8 mouse cellular contexts compared by ENCODE assay signal in the genomic region with DNA sequence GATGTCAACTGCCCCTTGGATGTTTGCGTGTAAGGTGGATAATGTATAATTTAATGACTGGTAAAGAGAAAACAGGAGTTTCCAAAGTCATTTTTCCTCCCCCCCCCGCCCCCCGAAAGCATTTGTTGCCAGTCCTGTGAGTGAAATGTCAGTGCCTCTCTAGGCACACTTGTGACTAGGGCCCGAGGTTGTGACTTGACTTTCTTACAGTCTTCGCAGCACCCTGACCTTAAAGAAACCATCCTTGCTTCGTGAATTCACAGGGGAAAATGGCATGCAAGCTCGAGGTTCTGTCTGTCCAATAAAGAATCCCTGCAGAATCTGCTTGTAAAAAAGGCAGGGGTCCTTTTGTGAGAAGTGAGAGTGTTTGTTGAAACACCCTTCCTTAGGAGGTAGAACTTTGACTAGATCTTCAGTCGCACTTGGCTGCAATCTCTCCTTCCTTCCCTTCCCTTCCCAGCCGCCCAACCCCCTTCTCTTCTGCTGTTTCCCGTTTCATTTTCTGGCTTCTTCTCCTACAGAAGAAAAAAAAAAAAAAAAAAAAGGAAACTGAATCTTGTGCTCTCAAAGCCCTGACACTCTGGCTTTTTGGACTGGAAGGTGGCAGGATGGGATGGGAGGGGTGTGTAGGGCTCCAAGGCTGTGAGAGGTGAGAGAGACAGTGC. TPM values are rescaled to one million over a fixed set of nuclear protein-coding genes. Genes with fewer than 3 reads are reported as not detected.
DNase-seq lines count a peak whose midpoint lies in the region; ATAC-seq and TF ChIP-seq lines count a peak whose summit lies in the region.

No protein-coding gene starts in this region.

- no peak for TF ChIP-seq EP300 in liver, postnatal 0 days (IDR thresholded peaks at IDR 0.05; ENCODE audit: low read depth)

- TF ChIP-seq CTCF in cerebellum, adult 2 months (IDR thresholded peaks at IDR 0.05; ENCODE audit: borderline replicate concordance, insufficient read depth, low read depth, low read length): no peak
- no peak for TF ChIP-seq CTCF in liver, postnatal 0 days (IDR thresholded peaks at IDR 0.05; ENCODE audit: low read depth)

- peaks cover 11% of the 10 kb centered on the region; the same call in 1 of the 2 replicates for H3K4me1 ChIP-seq in cerebellum, adult 2 months (ENCODE audit: control insufficient read depth, insufficient read depth, low read length)
- H3K4me1 ChIP-seq in intestine, embryonic 15.5 days (replicated peaks): peaks cover 48% of the 10 kb centered on the region
- H3K4me1 ChIP-seq in liver, postnatal 0 days (ENCODE audit: insufficient read depth): peaks cover 51% of the 10 kb centered on the region

- no peaks in the 10 kb centered on the region for H3K27me3 ChIP-seq in cerebellum, adult 2 months (ENCODE audit: control insufficient read depth, insufficient read depth, low read length)
- no peaks in the 10 kb centered on the region for H3K27me3 ChIP-seq in intestine, embryonic 15.5 days (replicated peaks)
- H3K27me3 ChIP-seq in liver, postnatal 0 days (ENCODE audit: insufficient read depth, low read length): no peaks in the 10 kb centered on the region

- H3K36me3 ChIP-seq in intestine, embryonic 15.5 days: 0 out of 2 replicates have a peak, but pooled peaks cover 3% of the 10 kb centered on the region
- peaks cover 12% of the 10 kb centered on the region; the same call in 1 of the 2 replicates for H3K36me3 ChIP-seq in liver, postnatal 0 days (replicated peaks; ENCODE audit: insufficient read depth, low read length)

- peak overlapping the region; percentile 80; the same call in 1 of the 2 replicates for H3K9ac ChIP-seq in intestine, embryonic 15.5 days
- H3K9ac ChIP-seq in liver, postnatal 0 days (replicated peaks): peak overlapping the region; percentile 92

- H3K4me3 ChIP-seq in cerebellum, adult 2 months (replicated peaks; ENCODE audit: insufficient read depth, low read depth, low read length): no peak overlapping the region
- peak overlapping the region; percentile 62; the same call in 1 of the 2 replicates for H3K4me3 ChIP-seq in intestine, embryonic 15.5 days (replicated peaks)
- peak overlapping the region; percentile 78 for H3K4me3 ChIP-seq in liver, postnatal 0 days (ENCODE audit: low read depth, low read length)

- H3K27ac ChIP-seq in cerebellum, adult 2 months (ENCODE audit: insufficient read depth, low read length): peak overlapping the region; percentile 39
- H3K27ac ChIP-seq in intestine, embryonic 15.5 days: peak overlapping the region; percentile 98
- H3K27ac ChIP-seq in liver, postnatal 0 days (ENCODE audit: low read depth): peak overlapping the region; percentile 100

- intact Hi-C loops in gastrocnemius, postnatal 14 days (cut with DNase I; ENCODE audit: low total_unique reads): loop anchor here (5.0 kb wide), 2 partner anchors 79 to 94 kb away; no protein-coding TSS in a partner anchor

- no peak for DNase-seq in cerebellum, adult 2 months
- DNase-seq in cerebellum, adult 9-10 months: no peak
- peak; percentile 56 to 78 for DNase-seq in adrenal gland, postnatal 36 days
- DNase-seq in gastrocnemius, postnatal 14 days: peak; percentile 63
- peak; percentile 49 for DNase-seq in liver, postnatal 0 days
- peak; percentile 73 to 80 for DNase-seq in right cerebral cortex, postnatal 10 days (ENCODE audit: low spot score in 2 of 2)
- DNase-seq in urinary bladder, postnatal 25 days (ENCODE audit: low spot score): no peak

- no peak for TF ChIP-seq POLR2A in cerebellum, adult 2 months (IDR thresholded peaks at IDR 0.05; ENCODE audit: borderline replicate concordance, insufficient read depth, low read length)

- no peak for ATAC-seq in intestine, embryonic 15.5 days
- no peak for ATAC-seq in liver, postnatal 0 days

- H3K9me3 ChIP-seq in intestine, embryonic 15.5 days: no peaks in the 10 kb centered on the region
- no peaks in the 10 kb centered on the region for H3K9me3 ChIP-seq in liver, postnatal 0 days (ENCODE audit: low read length)

- 27% methylated on average over 10 of the region's 10 CpGs for WGBS in cerebellum, adult 2 months
- 22% methylated on average over 10 of the region's 10 CpGs for WGBS in intestine, embryonic 15.5 days
- WGBS in liver, postnatal 0 days (ENCODE audit: insufficient replicate concordance): 12% methylated on average over 10 of the region's 10 CpGs

- H3K4me2 ChIP-seq in intestine, embryonic 15.5 days (replicated peaks): peak overlapping the region; percentile 72
- H3K4me2 ChIP-seq in liver, postnatal 0 days (ENCODE audit: low read depth, low read length): peak overlapping the region; percentile 95

RNA-seq across cellular contexts. Expression of a gene that starts 1.4 kb away (rescaled TPM):
- 10.8 and 11.1 TPM in 2 replicates for polyA plus RNA-seq in cerebellum, adult 2 months (2012; rRNA removed)
- total RNA-seq in adrenal gland, postnatal 36 days (2021): 10 to 100 TPM; 17.7 to 20.8 TPM
- total RNA-seq in gastrocnemius, postnatal 14 days (2021): 1 to 10 TPM; 9.4 to 9.9 TPM
- 16.9 and 17.7 TPM in 2 replicates for polyA plus RNA-seq in intestine, embryonic 15.5 days (2015; fragmentation: Nextera tagmentation; extraction: Ambion mirVana)
- polyA plus RNA-seq in liver, postnatal 0 days (2015; fragmentation: Nextera tagmentation; extraction: Ambion mirVana): 5.2 and 5.9 TPM in 2 replicates

RNA-seq across cellular contexts. Expression of a gene that starts 23.8 kb away (rescaled TPM):
- 51.8 and 58.7 TPM in 2 replicates for polyA plus RNA-seq in cerebellum, adult 2 months (2012; rRNA removed)
- total RNA-seq in adrenal gland, postnatal 36 days (2021): 10 to 100 TPM; 15.2 to 24.9 TPM
- total RNA-seq in gastrocnemius, postnatal 14 days (2021): 10 to 100 TPM; 18.2 to 26.4 TPM
- polyA plus RNA-seq in intestine, embryonic 15.5 days (2015; fragmentation: Nextera tagmentation; extraction: Ambion mirVana): 2.0 and 4.1 TPM in 2 replicates
- polyA plus RNA-seq in liver, postnatal 0 days (2015; fragmentation: Nextera tagmentation; extraction: Ambion mirVana): 2.1 and 2.6 TPM in 2 replicates

Comparison
In these comparisons a context has a peak if more than half of its experiments do, and no peak if none do; other contexts are left out.
1. DNase-seq: peak in adrenal gland, postnatal 36 days (2 of 2), gastrocnemius, postnatal 14 days (single experiment), liver, postnatal 0 days (single experiment) and right cerebral cortex, postnatal 10 days (2 of 2); none in cerebellum, adult 2 months (0 of 2), cerebellum, adult 9-10 months (single experiment) and urinary bladder, postnatal 25 days (single experiment).
2. H3K27ac ChIP-seq: peak in every context shown above with its lines; median percentile 100 in liver, postnatal 0 days; 98 in intestine, embryonic 15.5 days; 39 in cerebellum, adult 2 months.
3. RNA of a gene that starts 23.8 kb away (polyA plus RNA-seq): 51.8 to 58.7 TPM in cerebellum, adult 2 months; 2.0 to 4.1 TPM in intestine, embryonic 15.5 days and 2.1 to 2.6 TPM in liver, postnatal 0 days; every median in the first group is over 10 times any median in the second.